Mouse (Mus musculus) retina, postnatal 1 day (tissue): Measurements from ENCODE around the gene Golim4.
"Not testable (repeated sequence)": the region's sequence is repeated elsewhere in the genome, so short reads cannot be mapped to it uniquely, and the experiment has no call there.

Source experiments
- DNase-seq: peaks from one replicate; pipeline ENCODE4 v3.0.0-alpha.2; 2012

Gene Golim4

GRCm38 (mm10) chr3:75956551-75957302 is at the start of gene Golim4:
Golim4 (minus strand) TSS chr3:75956949.
- DNase-seq = peak; percentile 98

DNA sequence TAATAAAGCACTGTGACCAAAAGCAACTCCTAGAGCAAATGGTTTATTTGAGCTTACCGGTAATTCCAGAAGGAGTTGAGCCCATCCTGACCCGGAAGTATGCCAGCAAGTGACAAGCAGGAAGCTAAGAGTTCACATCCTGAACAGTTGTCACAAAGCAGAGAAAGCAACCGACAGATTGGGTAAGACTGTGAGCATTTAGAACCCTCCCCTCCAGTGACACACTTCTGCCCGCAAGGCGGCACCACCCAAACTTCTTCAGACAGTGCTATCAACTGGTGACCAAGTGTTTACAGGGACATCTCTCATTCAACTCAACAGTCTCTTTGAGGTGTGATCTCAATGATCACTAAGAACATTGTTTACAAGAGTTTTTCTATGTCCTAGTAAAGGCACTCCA is 48.9 kb upstream of the Golim4 start:
- no peak for DNase-seq

- peak; percentile 77 for DNase-seq
Measured at GRCm38 (mm10) chr3:76001156-76001555, 44.4 kb upstream of the Golim4 start.

- DNase-seq = no peak
Measured at GRCm38 (mm10) chr3:76000481-76000880, 43.7 kb upstream of the Golim4 start.

- peak; percentile 30 for DNase-seq
Measured at GRCm38 (mm10) chr3:75981031-75981750, 24.4 kb upstream of the Golim4 start.

- not testable (repeated sequence) for DNase-seq
Measured at GRCm38 (mm10) chr3:75962784-75963772, 6.3 kb upstream of the Golim4 start.

GRCm38 (mm10) chr3:75955661-75956491 is 873 bp downstream of the Golim4 start:
- no peak for DNase-seq

GRCm38 (mm10) chr3:75954185-75954584 is 2.6 kb downstream of the Golim4 start:
- no peak for DNase-seq

DNA sequence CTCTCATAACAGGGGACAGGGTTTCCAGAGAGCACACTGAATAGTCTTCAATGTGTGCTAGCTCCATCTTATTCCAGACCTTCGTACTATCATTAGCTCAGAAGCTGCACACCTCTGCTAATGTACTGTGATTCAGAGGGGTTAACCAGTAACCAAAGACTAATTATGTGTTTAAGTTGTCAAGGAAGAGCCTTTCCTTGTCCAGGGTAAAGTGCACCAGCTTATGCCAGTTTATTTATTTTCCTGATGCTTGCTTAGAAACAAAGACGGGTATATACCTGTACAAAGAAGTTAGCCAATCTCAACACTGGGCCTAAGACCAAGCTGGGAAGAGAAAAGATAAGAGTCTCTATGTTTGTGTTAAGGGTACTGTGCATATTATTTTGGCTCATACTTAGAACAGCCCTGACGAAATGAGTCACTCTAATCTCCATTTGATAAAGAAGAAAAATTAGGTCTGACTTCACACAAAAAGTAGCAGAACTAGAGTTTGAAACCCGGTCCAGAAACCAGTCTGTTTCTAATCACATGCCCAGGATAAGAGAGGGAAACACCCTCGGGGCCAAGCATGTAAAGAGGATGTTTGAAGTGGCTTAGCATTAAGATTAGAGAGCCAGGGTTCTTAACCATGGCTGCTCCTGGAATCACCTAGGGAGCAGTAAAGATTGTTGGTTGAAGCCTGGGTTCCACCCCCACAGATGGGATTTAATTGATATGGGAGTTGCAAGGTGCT is 4.3 kb downstream of the Golim4 start:
- DNase-seq = peak; percentile 19

DNA sequence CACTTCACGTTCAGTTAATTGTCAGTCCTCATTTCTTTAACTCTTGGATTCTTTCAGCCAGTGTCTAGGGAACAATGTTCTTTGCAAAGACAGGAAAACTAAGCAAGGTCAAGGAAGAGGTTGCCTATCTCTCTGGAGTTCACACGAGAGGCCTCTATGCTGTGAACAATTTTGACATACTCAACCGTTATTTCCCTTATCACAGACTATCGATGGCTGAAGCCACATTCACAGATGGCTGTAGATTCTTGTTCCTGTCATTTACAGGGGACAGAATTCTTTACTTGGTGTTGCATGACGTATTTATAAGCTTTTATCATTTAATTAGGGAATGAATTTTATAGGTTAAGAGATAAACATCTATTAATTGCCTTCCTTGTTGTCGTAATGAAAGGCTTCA is 5.9 kb downstream of the Golim4 start:
- DNase-seq = no peak

DNA sequence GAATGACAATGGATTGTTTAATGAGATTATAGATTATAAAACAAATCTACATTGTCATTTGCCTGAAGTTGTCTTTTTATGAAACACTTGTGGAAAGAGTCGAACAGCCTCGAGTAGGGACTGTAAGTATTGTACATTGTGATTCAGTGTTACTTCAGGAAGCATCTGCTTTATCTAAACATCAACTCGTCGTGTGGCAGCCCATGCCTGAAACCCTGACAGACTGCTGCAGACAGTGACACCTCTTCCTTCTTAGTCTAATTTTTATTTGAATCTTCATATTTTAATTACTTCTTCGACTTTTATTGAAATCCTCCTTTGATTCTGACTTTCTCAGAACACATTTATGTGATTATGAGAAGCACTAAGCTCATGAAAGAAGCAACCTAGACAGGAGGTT is 7.4 kb downstream of the Golim4 start:
- DNase-seq = no peak

GRCm38 (mm10) chr3:75948541-75949095 is 8.1 kb downstream of the Golim4 start:
- DNase-seq = no peak

DNA sequence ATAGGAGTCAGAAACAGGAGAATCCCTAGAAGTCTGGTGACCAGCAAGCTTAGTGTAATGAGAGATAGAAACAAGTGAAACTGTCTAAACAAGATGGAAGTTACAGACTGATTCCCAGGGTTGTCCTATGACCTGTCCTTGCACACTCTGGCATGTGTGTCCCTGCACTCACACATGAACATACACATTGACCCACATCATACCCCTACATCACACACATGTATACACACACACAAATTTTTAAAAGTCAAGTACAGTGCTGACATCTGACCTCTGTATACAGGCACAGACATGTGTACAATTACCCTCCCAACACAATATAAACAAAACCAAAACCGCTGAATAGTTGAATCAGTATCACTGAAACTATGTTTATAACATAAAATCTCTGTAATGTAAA is 8.7 kb downstream of the Golim4 start:
- no peak for DNase-seq

- peak; percentile 17 for DNase-seq
Measured at GRCm38 (mm10) chr3:75942303-75943060, 14.3 kb downstream of the Golim4 start.

GRCm38 (mm10) chr3:75941864-75942263 is 14.9 kb downstream of the Golim4 start:
- DNase-seq = peak; percentile 17

DNA sequence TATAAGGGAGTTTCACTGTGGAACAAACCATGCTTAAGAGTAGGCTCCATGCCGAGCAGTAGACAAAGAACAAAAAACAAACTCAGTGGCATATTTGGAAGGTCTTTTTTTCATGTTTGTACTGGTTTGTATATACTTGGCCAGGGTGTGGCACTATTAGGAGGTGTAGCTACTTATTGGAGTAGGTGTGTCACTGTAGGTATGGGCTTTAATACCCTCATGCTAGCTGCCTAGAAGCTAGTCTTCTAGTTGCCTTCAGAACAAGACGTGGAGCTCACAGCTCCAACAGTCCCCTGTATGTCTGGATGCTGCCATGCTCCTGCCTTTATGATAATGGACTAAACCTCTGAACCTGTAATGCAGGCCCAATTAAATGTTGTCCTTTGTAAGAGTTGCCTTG is 20.6 kb downstream of the Golim4 start:
- no peak for DNase-seq

DNA sequence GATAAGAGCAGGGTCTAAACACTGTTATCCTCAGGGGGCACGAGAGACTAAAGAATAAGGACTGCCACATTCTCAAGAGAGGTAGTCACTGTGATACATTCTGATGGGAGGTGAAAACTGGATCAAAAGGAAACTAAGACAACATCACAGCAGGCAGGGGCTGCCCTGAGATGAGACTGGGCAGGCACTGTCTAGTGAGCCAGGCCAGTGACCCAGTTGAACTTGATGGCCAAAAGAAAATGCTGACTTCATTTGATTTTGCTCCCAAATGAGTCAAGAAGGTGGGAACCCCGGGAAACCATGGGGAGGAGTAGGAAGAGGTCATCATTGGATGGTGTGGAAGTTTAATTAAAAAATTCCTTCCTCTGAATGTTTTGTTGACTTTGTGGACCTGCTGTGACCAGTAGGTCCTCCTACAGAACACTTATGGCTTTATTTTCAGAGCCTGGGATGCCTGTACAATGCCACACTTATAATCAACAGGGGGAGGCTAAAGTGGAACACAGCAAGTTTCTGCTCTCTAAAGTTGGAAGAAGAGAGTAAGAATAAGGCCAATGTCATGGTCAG is 26.0 kb downstream of the Golim4 start:
- DNase-seq = no peak

- no peak for DNase-seq
Measured at GRCm38 (mm10) chr3:75929926-75930548, 26.7 kb downstream of the Golim4 start.

- DNase-seq = no peak
Measured at GRCm38 (mm10) chr3:75926327-75926726, 30.4 kb downstream of the Golim4 start.
